Mouse (Mus musculus): ENCODE data around the gene Nos3.

DNA sequence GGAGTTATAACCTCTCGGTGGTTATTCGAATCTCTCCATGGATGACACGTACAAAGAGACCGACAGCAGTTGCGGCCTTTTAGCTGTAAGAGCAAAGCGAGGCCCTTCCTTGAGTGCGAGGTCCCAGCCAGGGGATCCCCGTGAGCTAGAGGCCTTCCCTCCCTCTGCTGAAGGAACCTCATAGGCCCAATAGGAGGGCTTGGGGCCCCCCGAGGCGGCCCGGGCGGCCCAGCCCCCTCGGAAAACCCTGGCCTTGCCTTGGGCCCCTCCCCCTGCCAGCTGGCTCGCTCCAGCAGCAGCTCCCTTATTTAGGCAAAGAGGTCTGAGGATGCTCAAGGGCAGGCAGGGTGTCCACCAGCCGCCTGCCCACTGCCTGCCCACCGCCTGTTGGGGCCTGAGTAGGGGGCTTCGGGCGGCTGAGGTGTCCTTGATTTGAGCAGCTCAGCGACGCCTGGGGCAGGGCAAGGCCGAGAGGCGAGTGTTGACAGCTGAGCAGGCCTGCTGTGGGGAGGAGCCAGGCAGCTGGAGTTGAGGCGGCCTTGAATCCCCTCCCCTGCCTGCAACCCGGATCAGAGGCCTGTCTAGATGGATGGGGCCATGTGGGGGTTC lies 12.3 kb upstream of the Nos3 start:
- TF ChIP-seq POLR2A (IDR thresholded peaks at IDR 0.05; ENCODE audit: borderline replicate concordance, control insufficient read depth, low read depth, low read length) (no peak), CTCF (IDR thresholded peaks at IDR 0.05; ENCODE audit: control insufficient read depth, insufficient read depth, low read length) (no peak)
